Mouse (Mus musculus): Measurements from ENCODE around the gene Srcin1. TPM values are rescaled to one million over a fixed set of nuclear protein-coding genes. Genes with fewer than 3 reads are reported as not detected.

The Srcin1 gene
- polyA plus RNA-seq (2015; fragmentation: Nextera tagmentation; extraction: Ambion mirVana) = 0.06 and 0.13 TPM in 2 replicates

DNA sequence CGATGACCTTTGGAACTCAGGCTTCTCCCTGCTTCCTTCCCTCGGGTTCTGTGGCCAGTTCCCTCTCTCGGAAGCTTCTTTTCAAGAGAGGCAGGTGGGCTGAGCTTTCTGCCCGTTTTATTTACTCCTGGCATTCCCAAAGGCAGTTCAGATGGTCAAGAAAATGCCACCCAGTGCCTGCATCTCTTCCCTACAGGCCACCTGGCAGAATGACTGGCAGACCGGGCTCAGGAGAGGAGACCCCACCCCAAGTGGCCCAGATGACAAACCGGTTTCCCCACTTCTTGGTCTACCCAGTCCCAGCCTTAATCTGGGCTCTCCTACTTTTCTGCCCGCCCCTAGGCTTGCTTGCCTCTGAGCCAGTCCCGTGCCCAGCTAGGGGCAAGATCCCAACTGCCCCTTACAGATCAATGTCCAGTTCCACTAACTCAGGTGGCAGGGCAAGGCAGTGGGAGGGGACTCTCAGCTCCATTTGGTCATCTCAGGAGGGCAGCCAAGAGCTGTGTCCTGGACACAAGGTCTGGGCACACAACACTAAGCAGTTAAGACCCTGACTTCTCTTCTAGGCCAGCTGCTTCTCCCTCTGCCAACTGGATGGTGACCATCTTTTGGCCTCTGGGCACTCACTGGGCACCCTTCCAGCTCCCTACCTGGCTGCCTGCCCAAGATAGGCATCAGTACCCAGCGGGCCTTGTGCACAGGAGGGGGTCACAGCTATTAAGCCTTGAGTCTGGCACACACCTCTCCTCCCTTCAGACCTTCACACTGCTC is at the start of gene Srcin1:
TSS of gene Srcin1 (minus strand) at position 51 of the 771 bp plus-strand sequence.

DNA sequence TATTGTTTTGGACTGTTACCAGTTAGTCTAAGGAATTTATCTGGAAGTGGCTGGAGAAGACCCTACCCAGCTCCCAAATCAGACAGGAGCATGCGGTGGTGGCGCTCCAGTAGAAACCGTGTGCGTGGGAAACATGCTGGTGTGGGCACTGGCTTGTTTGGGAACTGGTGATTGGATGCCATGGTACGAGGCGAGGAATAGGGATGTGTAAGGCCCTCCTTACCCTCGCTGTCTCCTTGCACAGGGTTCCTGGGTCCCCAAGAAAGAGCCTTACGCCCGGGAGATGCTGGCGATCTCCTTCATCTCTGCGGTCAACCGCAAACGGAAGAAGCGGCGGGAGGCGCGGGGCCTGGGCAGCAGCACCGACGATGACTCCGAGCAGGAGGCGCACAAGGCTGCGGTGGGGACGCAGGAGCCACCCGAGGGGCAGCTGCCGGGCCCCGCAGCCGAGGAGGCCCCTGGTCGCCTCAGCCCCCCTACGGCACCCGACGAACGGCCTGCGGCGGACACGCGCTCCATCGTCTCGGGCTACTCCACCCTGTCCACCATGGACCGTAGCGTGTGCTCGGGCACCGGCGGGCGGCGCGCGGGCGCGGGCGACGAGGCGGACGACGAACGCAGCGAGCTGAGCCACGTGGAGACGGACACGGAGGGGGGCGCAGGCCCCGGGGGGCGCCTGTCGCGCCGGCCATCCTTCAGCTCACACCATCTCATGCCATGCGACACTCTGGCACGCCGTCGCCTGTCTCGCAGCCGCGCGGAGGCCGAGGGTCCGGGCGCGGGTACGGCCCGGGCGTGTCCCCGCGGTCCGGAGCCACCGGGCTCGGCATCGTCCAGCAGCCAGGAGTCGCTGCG is 75.9 kb downstream of the Srcin1 start, which contains the start of gene 4933428G20Rik:
TSS of gene 4933428G20Rik (minus strand) at position 476 of the 855 bp plus-strand sequence.

Other genes starting within 250 kb of the Srcin1 start
- 0.06 and 0.08 TPM in 2 replicates for gene Gpr179, start 224.1 kb downstream of the Srcin1 start, polyA plus RNA-seq (2015; fragmentation: Nextera tagmentation; extraction: Ambion mirVana)
- 4.2 and 4.7 TPM in 2 replicates for gene Socs7, start 213.6 kb downstream of the Srcin1 start, polyA plus RNA-seq (2015; fragmentation: Nextera tagmentation; extraction: Ambion mirVana)
- gene Arhgap23, start 160.7 kb downstream of the Srcin1 start, polyA plus RNA-seq (2015; fragmentation: Nextera tagmentation; extraction: Ambion mirVana) = 3.6 and 5.3 TPM in 2 replicates
- gene 4933428G20Rik, start 75.8 kb downstream of the Srcin1 start, polyA plus RNA-seq (2015; fragmentation: Nextera tagmentation; extraction: Ambion mirVana) = 0.28 and 0.44 TPM in 2 replicates
- gene Epop, start 53.5 kb upstream of the Srcin1 start, polyA plus RNA-seq (2015; fragmentation: Nextera tagmentation; extraction: Ambion mirVana) = 0.14 and 0.23 TPM in 2 replicates
- 0.96 and 1.00 TPM in 2 replicates for gene Mllt6, start 87.2 kb upstream of the Srcin1 start, polyA plus RNA-seq (2015; fragmentation: Nextera tagmentation; extraction: Ambion mirVana)
- 94.2 and 95.9 TPM in 2 replicates for gene Cisd3, start 109.6 kb upstream of the Srcin1 start, polyA plus RNA-seq (2015; fragmentation: Nextera tagmentation; extraction: Ambion mirVana)
- gene Pcgf2, start 124.3 kb upstream of the Srcin1 start, polyA plus RNA-seq (2015; fragmentation: Nextera tagmentation; extraction: Ambion mirVana) = 3.5 and 4.0 TPM in 2 replicates
- gene Psmb3, start 127.2 kb upstream of the Srcin1 start, polyA plus RNA-seq (2015; fragmentation: Nextera tagmentation; extraction: Ambion mirVana) = 443 and 489 TPM in 2 replicates
- 1.9 TPM in 2 replicates for gene Pip4k2b, start 168.5 kb upstream of the Srcin1 start, polyA plus RNA-seq (2015; fragmentation: Nextera tagmentation; extraction: Ambion mirVana)
- 7.7 and 9.0 TPM in 2 replicates for gene Cwc25, start 190.4 kb upstream of the Srcin1 start, polyA plus RNA-seq (2015; fragmentation: Nextera tagmentation; extraction: Ambion mirVana)
- gene 1700001P01Rik, start 199.7 kb upstream of the Srcin1 start, polyA plus RNA-seq (2015; fragmentation: Nextera tagmentation; extraction: Ambion mirVana) = not detected in 2 replicates
- gene Rpl23, start 206.3 kb upstream of the Srcin1 start, polyA plus RNA-seq (2015; fragmentation: Nextera tagmentation; extraction: Ambion mirVana) = 394 and 459 TPM in 2 replicates
- gene Lasp1, start 222.8 kb upstream of the Srcin1 start, polyA plus RNA-seq (2015; fragmentation: Nextera tagmentation; extraction: Ambion mirVana) = 32.7 and 42.2 TPM in 2 replicates